In genomic region chr4:148038600-148039253, GRCm38 (mm10) we compare ENCODE assay signal across 8 mouse cellular contexts. TPM values are rescaled to one million over a fixed set of nuclear protein-coding genes. Genes with fewer than 3 reads are reported as not detected.
DNase-seq lines count a peak whose midpoint lies in the region; ATAC-seq and TF ChIP-seq lines count a peak whose summit lies in the region.

TSS of gene Clcn6 (minus strand) at chr4:148038821.
TSS of gene Mthfr (plus strand) at chr4:148039077.

- peak within 1 kb of the TSS; percentile 93 for H3K4me3 ChIP-seq in E14TG2a.4 (replicated peaks; ENCODE audit: low read length)
- H3K4me3 ChIP-seq in forebrain, embryonic 12.5 days (replicated peaks) = peak within 1 kb of the TSS; percentile 68
- H3K4me3 ChIP-seq in heart, postnatal 0 days (ENCODE audit: low read depth, low read length) = peak within 1 kb of the TSS; percentile 71
- peak within 1 kb of the TSS; percentile 89 for H3K4me3 ChIP-seq in liver, embryonic 16.5 days (ENCODE audit: low read depth, low read length)
- H3K4me3 ChIP-seq in neural tube, embryonic 13.5 days = peak within 1 kb of the TSS; percentile 74
- H3K4me3 ChIP-seq in testis, adult 2 months (ENCODE audit: control insufficient read depth, low read depth, low read length) = peak within 1 kb of the TSS; percentile 93

- H3K27ac ChIP-seq in forebrain, embryonic 12.5 days = peak within 1 kb of the TSS; percentile 80
- H3K27ac ChIP-seq in heart, postnatal 0 days (ENCODE audit: low read depth) = peak within 1 kb of the TSS; percentile 86
- H3K27ac ChIP-seq in liver, embryonic 16.5 days (ENCODE audit: low read length) = peak within 1 kb of the TSS; percentile 95
- peak within 1 kb of the TSS; percentile 89 for H3K27ac ChIP-seq in neural tube, embryonic 13.5 days (replicated peaks)
- peak within 1 kb of the TSS; percentile 91 for H3K27ac ChIP-seq in testis, adult 2 months (ENCODE audit: control insufficient read depth, insufficient read depth, low read depth, low read length)

- under 1% methylated on average over 53 of the region's 54 CpGs for WGBS in forebrain, embryonic 12.5 days
- WGBS in heart, postnatal 0 days = under 1% methylated on average over 53 of the region's 54 CpGs
- under 1% methylated on average over 54 of the region's 54 CpGs for WGBS in liver, embryonic 16.5 days (ENCODE audit: insufficient replicate concordance)
- WGBS in neural tube, embryonic 13.5 days = under 1% methylated on average over 54 of the region's 54 CpGs

- peak within 1 kb of the TSS; percentile 76 for H3K9ac ChIP-seq in forebrain, embryonic 12.5 days
- H3K9ac ChIP-seq in heart, postnatal 0 days (replicated peaks; ENCODE audit: low read depth, low read length) = peak within 1 kb of the TSS; percentile 64
- H3K9ac ChIP-seq in liver, embryonic 16.5 days (ENCODE audit: low read depth, low read length) = peak within 1 kb of the TSS; percentile 78
- H3K9ac ChIP-seq in neural tube, embryonic 13.5 days = peak within 1 kb of the TSS; percentile 86

- peak; percentile 98 for DNase-seq in c-Kit-positive CD71-positive TER-119-positive erythroid progenitor cells, embryonic 14.5 days (ENCODE audit: low spot score)
- peak; percentile 97 for DNase-seq in heart, postnatal 0 days (ENCODE audit: low spot score)
- DNase-seq in kidney, postnatal 4 days = peak; percentile 100

- no peaks in the 10 kb centered on the region for H3K9me3 ChIP-seq in E14TG2a.4 (ENCODE audit: low read length)
- H3K9me3 ChIP-seq in forebrain, embryonic 12.5 days = no peaks in the 10 kb centered on the region
- H3K9me3 ChIP-seq in heart, postnatal 0 days (replicated peaks; ENCODE audit: control insufficient read depth, low read length) = no peaks in the 10 kb centered on the region
- H3K9me3 ChIP-seq in liver, embryonic 16.5 days (replicated peaks; ENCODE audit: control insufficient read depth, low read length) = no peaks in the 10 kb centered on the region
- no peaks in the 10 kb centered on the region for H3K9me3 ChIP-seq in neural tube, embryonic 13.5 days

- peaks cover 72% of the 10 kb centered on the region for H3K4me1 ChIP-seq in E14TG2a.4 (replicated peaks; ENCODE audit: low read depth, low read length)
- H3K4me1 ChIP-seq in forebrain, embryonic 12.5 days = peaks cover 54% of the 10 kb centered on the region
- H3K4me1 ChIP-seq in heart, postnatal 0 days (ENCODE audit: control insufficient read depth, insufficient read depth) = peaks cover 35% of the 10 kb centered on the region
- H3K4me1 ChIP-seq in liver, embryonic 16.5 days (ENCODE audit: control insufficient read depth, low read depth, low read length) = peaks cover 50% of the 10 kb centered on the region
- H3K4me1 ChIP-seq in neural tube, embryonic 13.5 days (replicated peaks) = peaks cover 60% of the 10 kb centered on the region
- H3K4me1 ChIP-seq in testis, adult 2 months (ENCODE audit: control insufficient read depth, insufficient read depth, low read length) = peaks cover 9% of the 10 kb centered on the region

- peak; percentile 69; the same call in 1 of the 2 replicates for TF ChIP-seq EP300 in heart, postnatal 0 days (IDR thresholded peaks at IDR 0.05; ENCODE audit: low read depth)

- peaks cover 30% of the 10 kb centered on the region for H3K36me3 ChIP-seq in E14TG2a.4 (ENCODE audit: insufficient read depth, low read length)
- H3K36me3 ChIP-seq in forebrain, embryonic 12.5 days (replicated peaks) = peaks cover 29% of the 10 kb centered on the region
- H3K36me3 ChIP-seq in heart, postnatal 0 days (replicated peaks; ENCODE audit: control insufficient read depth, insufficient read depth, low read length) = peaks cover 10% of the 10 kb centered on the region; the same call in 1 of the 2 replicates
- H3K36me3 ChIP-seq in liver, embryonic 16.5 days (ENCODE audit: control insufficient read depth, insufficient read depth) = peaks cover 4% of the 10 kb centered on the region; the same call in 1 of the 2 replicates
- H3K36me3 ChIP-seq in neural tube, embryonic 13.5 days = peaks cover 24% of the 10 kb centered on the region
- H3K36me3 ChIP-seq in testis, adult 2 months (ENCODE audit: control insufficient read depth, insufficient read depth, low read length) = no peaks in the 10 kb centered on the region; the same call in none of the 2 replicates

- H3K4me2 ChIP-seq in forebrain, embryonic 12.5 days = peak within 1 kb of the TSS; percentile 79
- peak within 1 kb of the TSS; percentile 88 for H3K4me2 ChIP-seq in heart, postnatal 0 days (ENCODE audit: low read depth, low read length)
- peak within 1 kb of the TSS; percentile 96 for H3K4me2 ChIP-seq in liver, embryonic 16.5 days (ENCODE audit: low read depth, low read length)
- H3K4me2 ChIP-seq in neural tube, embryonic 13.5 days = peak within 1 kb of the TSS; percentile 90

- TF ChIP-seq CTCF in E14TG2a.4 (conservative IDR thresholded peaks at IDR 0.05; ENCODE audit: low read length) = no peak
- TF ChIP-seq CTCF in heart, postnatal 0 days (IDR thresholded peaks at IDR 0.05; ENCODE audit: low read depth) = no peak
- no peak for TF ChIP-seq CTCF in testis, adult 2 months (IDR thresholded peaks at IDR 0.05; ENCODE audit: control insufficient read depth, insufficient read depth, insufficient replicate concordance, low read depth, low read length)

- TF ChIP-seq POLR2A in testis, adult 2 months (IDR thresholded peaks at IDR 0.05; ENCODE audit: control insufficient read depth, low read depth, low read length) = peak; percentile 85

- peak; percentile 96 for ATAC-seq in forebrain, embryonic 12.5 days (ENCODE audit: low FRiP score)
- ATAC-seq in heart, postnatal 0 days (ENCODE audit: insufficient read depth, low read depth) = peak; percentile 95
- peak; percentile 91 for ATAC-seq in liver, embryonic 16.5 days (ENCODE audit: low read depth)
- ATAC-seq in neural tube, embryonic 13.5 days (ENCODE audit: low read depth) = peak; percentile 87

- H3K27me3 ChIP-seq in E14TG2a.4 (ENCODE audit: insufficient read depth, low read length) = no peaks in the 10 kb centered on the region
- no peaks in the 10 kb centered on the region for H3K27me3 ChIP-seq in forebrain, embryonic 12.5 days
- H3K27me3 ChIP-seq in heart, postnatal 0 days (ENCODE audit: control insufficient read depth, insufficient read depth, low read length) = no peaks in the 10 kb centered on the region
- no peaks in the 10 kb centered on the region for H3K27me3 ChIP-seq in liver, embryonic 16.5 days (ENCODE audit: control insufficient read depth, insufficient read depth, low read depth, low read length)
- H3K27me3 ChIP-seq in neural tube, embryonic 13.5 days = no peaks in the 10 kb centered on the region
- H3K27me3 ChIP-seq in testis, adult 2 months (ENCODE audit: control insufficient read depth, insufficient read depth, low read length) = no peaks in the 10 kb centered on the region

RNA-seq across cellular contexts. Expression of gene Clcn6, which starts in this region (rescaled TPM):
- polyA plus RNA-seq in forebrain, embryonic 12.5 days (2016; fragmentation: Nextera tagmentation; extraction: Ambion mirVana) = 22.4 and 27.7 TPM in 2 replicates
- 14.7 and 16.3 TPM in 2 replicates for total RNA-seq in heart, postnatal 0 days (2014; rRNA removed; ENCODE audit: low replicate concordance)
- polyA plus RNA-seq in heart, postnatal 0 days (2015; fragmentation: Nextera tagmentation; extraction: Ambion mirVana) = 3.5 and 4.3 TPM in 2 replicates
- polyA plus RNA-seq in liver, embryonic 16.5 days (2015; fragmentation: Nextera tagmentation; extraction: Ambion mirVana) = 1.4 and 1.8 TPM in 2 replicates
- 31.7 and 32.4 TPM in 2 replicates for polyA plus RNA-seq in neural tube, embryonic 13.5 days (2015; fragmentation: Nextera tagmentation; extraction: Ambion mirVana)
- polyA plus RNA-seq in testis, adult 2 months (2012; rRNA removed) = 9.8 and 12.7 TPM in 2 replicates

RNA-seq across cellular contexts. Expression of gene Mthfr, which starts in this region (rescaled TPM):
- 28.7 and 32.2 TPM in 2 replicates for polyA plus RNA-seq in forebrain, embryonic 12.5 days (2016; fragmentation: Nextera tagmentation; extraction: Ambion mirVana)
- 29.2 and 37.6 TPM in 2 replicates for total RNA-seq in heart, postnatal 0 days (2014; rRNA removed; ENCODE audit: low replicate concordance)
- 6.0 and 6.3 TPM in 2 replicates for polyA plus RNA-seq in heart, postnatal 0 days (2015; fragmentation: Nextera tagmentation; extraction: Ambion mirVana)
- 10.9 and 11.9 TPM in 2 replicates for polyA plus RNA-seq in liver, embryonic 16.5 days (2015; fragmentation: Nextera tagmentation; extraction: Ambion mirVana)
- 19.9 and 20.9 TPM in 2 replicates for polyA plus RNA-seq in neural tube, embryonic 13.5 days (2015; fragmentation: Nextera tagmentation; extraction: Ambion mirVana)
- 31.8 and 34.7 TPM in 2 replicates for polyA plus RNA-seq in testis, adult 2 months (2012; rRNA removed)

Comparison
In these comparisons a context has a peak if more than half of its experiments do, and no peak if none do; other contexts are left out.
1. Peak in every context shown above with its lines: DNase-seq, ATAC-seq, H3K4me3 ChIP-seq and H3K27ac ChIP-seq.